Mouse (Mus musculus) adrenal gland (tissue): ENCODE measurements around the gene Tcp11.

Experiments used
- intact Hi-C: fragments of 180-260 bp; cut with DNase I; formaldehyde crosslinking; loops from one replicate; pipeline ENCODE4 v1.15.1; 2025

Gene Tcp11

DNA sequence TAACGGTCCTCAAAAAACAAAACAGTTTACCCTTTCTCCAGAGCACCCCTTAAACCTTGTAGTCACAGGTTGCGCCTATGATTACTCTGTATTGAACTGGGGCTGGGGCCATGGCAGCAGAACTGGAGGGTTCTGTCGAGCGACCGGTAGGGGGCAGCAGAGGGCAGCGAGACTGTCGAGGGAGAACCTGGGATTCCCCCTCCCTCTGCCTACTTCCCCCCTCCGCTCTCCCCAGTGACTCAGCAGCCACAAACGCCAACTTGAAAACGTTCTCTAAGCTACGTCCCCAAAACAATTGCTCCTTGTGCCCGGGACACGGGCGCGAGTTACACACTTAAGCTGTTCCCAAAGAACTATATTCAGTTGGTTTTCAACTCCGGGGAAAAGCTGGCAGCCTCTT lies 4.5 kb upstream of the Tcp11 start:
- intact Hi-C loops = loop anchor here (2.0 to 5.0 kb wide), 2 partner anchors 47 to 78 kb away; no protein-coding TSS in a partner anchor

DNA sequence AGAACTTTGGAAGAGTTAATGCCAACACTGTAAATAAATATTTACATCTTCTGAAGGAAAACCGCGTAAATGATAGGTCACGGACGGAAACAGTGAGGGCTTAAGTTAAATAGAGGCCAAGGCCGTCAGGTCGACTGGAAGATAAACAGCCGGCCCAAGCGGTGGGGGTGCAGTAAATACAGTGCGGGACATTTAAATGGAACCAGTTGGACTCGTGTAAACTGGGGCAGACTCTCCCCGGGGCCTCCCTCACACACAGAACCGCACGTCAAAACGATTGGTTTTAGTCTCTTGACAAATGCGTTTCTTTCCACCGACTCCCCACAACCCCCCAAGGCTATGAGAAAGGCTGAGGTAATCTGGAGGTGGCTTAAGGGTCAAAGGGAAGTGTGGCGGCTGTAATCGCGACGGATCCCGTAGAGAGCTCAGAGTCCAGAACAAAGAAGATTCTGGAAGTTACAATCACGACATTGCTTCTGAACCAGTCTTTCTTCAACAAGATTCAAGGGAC lies 4.0 kb upstream of the Tcp11 start:
- intact Hi-C loops = loop anchor here (2.0 kb wide), 1 partner anchor 78 kb away; no protein-coding TSS in a partner anchor

DNA sequence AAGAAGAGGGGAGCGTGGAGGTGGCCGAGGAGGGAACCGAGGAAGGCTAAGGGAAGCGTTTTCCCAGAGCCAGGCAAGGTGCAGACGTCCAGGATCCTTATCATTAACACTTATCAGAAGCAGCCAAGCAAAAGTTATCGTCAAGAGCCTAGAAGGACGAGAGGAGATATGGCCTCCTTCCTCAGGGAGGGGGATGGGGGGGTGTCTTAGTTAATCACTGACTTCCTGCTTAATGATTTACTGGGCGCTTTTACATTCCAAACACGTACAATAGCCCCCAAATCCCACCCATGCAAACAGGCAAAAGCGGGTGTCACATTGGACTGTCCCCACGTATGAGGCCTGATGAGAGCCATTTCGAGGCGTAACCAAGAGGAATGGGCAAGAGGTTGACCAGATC lies 2.4 kb upstream of the Tcp11 start:
- intact Hi-C loops = no loop called here

DNA sequence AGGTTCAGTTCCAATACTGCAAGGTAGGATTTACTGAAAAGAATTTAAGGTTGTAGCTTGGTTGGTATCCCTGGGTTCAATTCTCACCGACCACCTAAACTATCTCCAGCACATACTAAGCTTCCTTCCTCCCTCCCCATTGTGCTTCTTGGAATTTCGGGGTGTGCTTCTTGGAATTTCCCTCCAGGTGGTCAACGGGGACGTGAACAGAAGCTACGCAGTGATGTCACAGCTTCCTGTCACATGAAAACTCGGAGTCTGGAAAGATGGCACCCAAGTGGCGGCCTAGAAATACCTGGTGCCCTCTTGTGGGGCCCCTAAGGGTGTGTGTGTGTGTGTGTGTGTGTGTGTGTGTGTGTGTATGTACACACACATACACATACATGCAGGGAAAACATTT lies 1.4 kb upstream of the Tcp11 start:
- intact Hi-C loops = no loop called here

DNA sequence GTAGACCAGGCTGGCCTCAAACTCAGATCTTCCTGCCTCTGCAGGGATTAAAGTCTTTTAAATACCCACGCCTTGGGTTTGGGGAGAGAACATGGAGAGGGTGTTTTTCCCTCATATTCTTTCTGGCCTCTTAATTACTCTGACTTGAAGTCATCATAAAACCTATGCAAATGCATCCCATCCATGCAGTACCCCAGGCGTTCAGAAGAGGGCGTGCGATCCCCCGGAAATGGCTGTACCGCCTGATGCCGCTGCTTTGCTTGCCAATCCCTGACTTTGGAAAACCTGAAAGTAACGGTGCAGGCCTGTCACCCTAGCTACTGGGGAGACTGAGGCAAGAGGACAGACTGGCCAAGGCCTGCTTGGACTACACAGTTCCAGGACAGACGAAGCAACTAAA lies 946 bp upstream of the Tcp11 start:
- intact Hi-C loops = no loop called here

DNA sequence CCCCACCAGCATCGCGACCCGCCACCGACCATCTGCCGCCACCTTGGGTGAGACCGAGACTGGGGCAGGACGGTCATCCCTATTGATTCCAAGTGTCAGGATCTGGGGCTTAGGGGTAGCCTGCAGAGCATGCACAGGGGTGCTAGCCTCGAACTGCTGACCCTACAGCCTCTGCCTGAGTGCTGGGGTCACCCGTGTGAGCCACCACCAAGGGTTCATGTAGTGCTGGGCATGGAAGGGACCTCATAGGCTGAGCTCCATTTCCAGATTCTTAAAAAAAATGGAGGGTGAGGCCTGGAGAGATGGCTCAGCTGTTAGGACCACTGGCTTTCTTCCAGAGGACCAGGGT lies 352 bp upstream of the Tcp11 start:
- intact Hi-C loops = no loop called here

GRCm38 (mm10) chr17:28079618-28080017 lies 821 bp downstream of the Tcp11 start:
- intact Hi-C loops = no loop called here

GRCm38 (mm10) chr17:28078028-28078427 lies 2.4 kb downstream of the Tcp11 start:
- intact Hi-C loops = no loop called here

GRCm38 (mm10) chr17:28074486-28074885 lies 6.0 kb downstream of the Tcp11 start:
- intact Hi-C loops = loop anchor here (5.0 kb wide), 1 partner anchor 167 kb away; the partner anchor contains the start of genes Anks1 and Taf11

DNA sequence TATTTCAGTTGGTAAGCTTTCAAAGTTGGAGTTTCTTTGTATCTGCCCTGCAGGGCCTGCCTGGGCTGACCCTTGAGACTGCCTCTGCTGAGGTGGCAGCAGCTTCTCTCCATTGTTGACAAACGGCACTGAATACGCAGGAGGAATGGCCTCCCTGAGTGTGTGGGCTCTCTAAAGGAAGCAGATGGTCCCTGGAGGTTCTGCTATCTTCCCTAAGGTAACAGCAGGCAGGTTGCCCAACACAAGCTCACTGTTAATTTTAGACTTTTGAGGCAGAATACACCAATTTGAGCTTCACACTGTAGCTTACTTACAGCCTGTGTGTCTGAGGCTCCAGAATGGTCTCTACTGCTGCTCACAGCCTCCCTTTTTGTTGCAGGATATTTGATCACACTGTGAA lies 7.7 kb downstream of the Tcp11 start:
- intact Hi-C loops = loop anchor here (5.0 kb wide), 1 partner anchor 165 kb away; the partner anchor contains the start of genes Anks1 and Taf11

DNA sequence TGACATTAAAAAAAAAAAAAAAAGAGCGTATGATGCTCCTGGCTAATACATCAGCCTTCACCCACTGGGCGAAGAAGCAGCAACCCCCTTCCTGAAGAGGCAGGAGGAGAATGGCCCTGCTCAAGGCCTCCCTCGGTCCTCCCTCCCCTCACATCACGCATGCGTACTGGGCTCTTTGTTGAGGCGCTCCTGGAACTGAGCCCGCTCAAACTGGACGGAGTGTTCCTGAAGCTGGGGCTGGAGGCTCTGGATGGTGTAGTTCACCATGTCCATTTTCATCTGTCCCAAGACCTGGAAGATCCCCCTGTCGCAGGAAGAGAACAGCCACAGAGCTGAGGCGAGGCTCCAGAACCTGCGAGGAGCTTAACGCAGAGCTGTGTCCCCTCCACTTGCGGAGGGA lies 10.2 kb downstream of the Tcp11 start:
- intact Hi-C loops = loop anchor here (5.0 kb wide), 1 partner anchor 163 kb away; the partner anchor contains the start of genes Anks1 and Taf11

GRCm38 (mm10) chr17:28069446-28069845 lies 11.0 kb downstream of the Tcp11 start:
- intact Hi-C loops = no loop called here

DNA sequence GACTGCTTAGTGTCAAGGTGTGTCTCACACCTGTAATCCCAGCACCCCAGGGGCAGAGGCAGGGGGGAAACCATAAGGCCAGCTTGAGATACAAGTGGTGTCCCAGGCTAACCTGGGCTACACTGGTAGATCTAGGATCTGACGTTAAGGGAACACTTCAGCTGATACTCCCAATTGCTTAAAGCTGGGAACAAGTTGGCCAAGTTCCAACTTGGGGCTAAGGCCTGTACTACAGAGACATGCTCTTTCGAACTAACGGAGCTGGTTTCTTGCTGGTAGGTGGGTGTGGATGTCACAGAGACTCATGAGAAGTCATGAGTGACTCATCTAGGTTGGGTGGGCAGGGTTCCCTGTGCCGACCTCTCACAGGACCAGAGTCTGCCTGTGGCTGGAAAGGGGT lies 13.1 kb downstream of the Tcp11 start:
- intact Hi-C loops = no loop called here

GRCm38 (mm10) chr17:28063163-28063562 lies 17.3 kb downstream of the Tcp11 start:
- intact Hi-C loops = loop anchor here (5.0 kb wide), 1 partner anchor 71 kb away; no protein-coding TSS in a partner anchor

DNA sequence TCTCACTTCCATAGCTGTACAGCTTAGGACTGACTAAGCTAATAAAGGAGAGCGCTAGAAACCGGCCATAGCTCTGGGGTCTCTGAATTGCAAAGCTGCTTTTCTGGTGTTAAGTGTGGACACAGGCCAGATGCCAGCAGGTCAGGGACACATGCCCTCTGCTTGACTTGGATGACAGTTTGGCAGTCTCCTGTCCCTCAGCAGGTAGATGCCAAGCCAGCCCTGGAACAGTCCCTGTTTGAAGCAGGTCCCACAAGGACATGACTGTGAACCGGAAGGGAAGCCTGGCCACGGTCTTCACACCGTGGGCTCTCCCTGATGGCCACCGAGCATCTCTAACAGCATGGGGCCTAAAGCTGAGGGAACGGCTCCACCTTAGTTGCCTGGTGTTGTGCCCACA lies 17.7 kb downstream of the Tcp11 start:
- intact Hi-C loops = loop anchor here (5.0 kb wide), 1 partner anchor 70 kb away; no protein-coding TSS in a partner anchor

DNA sequence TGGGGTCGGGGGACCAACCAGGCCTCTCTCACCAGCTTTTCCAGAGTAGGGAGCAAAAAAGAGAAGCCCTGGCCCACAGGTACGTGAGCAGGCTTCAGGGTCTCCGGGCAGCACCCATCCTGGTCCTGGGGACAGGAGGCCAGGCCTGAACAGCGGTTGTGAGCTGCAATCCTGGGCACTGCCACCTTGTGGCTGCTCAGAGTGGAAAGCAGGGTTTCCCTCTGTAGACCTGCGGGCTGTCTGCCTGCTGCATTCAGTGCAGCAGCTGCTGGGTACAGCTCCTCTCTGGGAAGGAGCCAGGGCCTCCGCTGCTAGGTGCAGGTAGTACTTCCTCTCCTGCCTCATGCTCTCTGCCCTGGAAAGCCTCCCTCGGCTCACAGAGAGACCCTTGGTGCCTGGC lies 19.0 kb downstream of the Tcp11 start:
- intact Hi-C loops = loop anchor here (5.0 kb wide), 1 partner anchor 69 kb away; no protein-coding TSS in a partner anchor

GRCm38 (mm10) chr17:28060681-28061080 lies 19.8 kb downstream of the Tcp11 start:
- intact Hi-C loops = loop anchor here (5.0 kb wide), 1 partner anchor 68 kb away; no protein-coding TSS in a partner anchor

- intact Hi-C loops = no loop called here
These were observed 22.1 kb downstream of the Tcp11 start for GRCm38 (mm10) chr17:28058346-28058745.

DNA sequence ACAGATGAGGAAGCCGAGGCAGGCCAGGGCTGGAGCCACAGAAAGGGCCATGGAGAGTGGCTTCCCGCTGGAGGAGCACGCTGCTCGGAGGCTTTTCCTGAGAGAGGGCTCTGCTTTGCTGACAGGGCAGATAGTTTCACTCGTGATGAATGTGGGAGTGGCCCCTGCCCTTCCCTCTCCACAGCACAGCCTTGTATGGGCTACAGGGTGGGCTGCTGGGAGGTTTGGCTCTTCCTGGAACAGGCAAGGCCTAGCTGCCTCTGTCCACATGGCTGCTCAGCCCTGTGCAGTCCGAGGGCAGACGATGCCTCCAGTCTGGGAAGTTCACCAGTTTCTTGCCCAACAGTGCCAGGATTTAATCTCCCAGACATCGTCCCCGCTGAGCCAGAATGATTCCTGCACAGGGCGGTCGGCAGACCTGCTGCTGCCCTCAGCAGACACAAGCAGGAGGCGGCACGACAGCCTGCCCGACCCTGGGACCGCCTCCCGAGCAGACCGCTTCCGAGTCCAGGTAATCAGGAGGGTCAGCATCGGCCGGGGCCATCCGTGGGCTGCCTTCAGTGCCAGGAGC lies 28.1 kb downstream of the Tcp11 start:
- intact Hi-C loops = no loop called here

DNA sequence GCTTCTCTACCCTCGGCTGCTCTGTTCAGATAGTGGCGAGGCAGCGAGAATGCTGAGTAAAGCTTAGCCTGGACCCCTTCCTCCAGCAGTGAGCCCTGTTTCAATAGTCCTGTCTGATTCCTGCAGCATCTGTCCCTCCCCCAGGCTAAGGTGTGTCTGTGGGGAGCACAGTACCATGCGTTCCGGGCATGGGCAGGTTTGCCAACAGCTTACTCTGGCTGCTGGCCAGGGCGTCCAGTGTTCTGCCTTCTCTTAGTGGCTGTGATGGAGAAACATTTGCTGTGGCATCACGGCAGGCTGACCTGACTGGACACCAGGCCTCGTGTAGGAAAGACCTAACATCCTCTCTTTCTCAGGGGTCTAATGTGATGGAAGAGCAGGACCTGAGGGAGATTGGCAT lies 30.2 kb downstream of the Tcp11 start:
- intact Hi-C loops = no loop called here

- intact Hi-C loops = loop anchor here (5.0 kb wide), 1 partner anchor 56 kb away; no protein-coding TSS in a partner anchor
These were observed 32.0 kb downstream of the Tcp11 start for GRCm38 (mm10) chr17:28048425-28048824.

DNA sequence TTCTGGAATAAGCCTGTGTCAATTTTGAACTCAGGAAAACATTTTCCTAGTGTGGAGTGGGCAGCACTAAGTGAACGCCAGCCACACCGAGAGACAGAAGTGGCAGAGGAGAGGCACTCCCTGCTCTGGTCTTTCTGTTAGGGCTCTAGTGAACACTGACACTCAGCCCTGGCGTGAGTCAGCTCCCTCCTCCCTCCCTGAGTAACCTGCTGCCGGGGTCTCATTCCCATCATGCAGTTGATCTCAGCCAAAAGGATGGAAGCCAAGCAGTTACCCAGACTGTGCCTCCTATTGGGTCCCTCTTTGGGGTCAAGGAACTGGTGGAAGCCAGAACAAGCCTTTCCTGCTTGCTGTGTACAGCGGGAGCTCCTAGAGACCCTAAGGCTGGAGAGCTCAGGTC lies 32.9 kb downstream of the Tcp11 start:
- intact Hi-C loops = loop anchor here (5.0 kb wide), 1 partner anchor 55 kb away; no protein-coding TSS in a partner anchor

DNA sequence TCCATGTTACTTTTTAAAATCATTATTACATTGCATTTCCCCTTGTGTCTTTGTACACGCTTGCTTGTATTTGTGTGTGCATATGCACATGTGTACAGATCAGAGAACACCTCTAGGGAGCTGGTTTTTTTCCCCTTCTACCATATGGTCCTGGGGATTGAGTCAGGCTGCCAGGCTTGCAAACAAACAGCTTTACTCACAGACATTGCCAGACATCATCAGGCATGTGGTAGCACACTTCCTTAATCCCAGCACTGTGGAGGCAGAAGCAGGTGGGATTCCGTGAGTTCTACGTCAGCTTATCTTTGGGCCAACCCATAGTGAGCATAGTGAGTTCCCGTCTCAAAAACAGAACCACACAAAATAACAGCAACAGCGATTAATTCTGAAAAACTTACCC lies 33.4 kb downstream of the Tcp11 start:
- intact Hi-C loops = loop anchor here (5.0 kb wide), 1 partner anchor 55 kb away; no protein-coding TSS in a partner anchor
